Mouse (Mus musculus) ES-E14 (cell line): ENCODE measurements at regions not wholly inside any gene's neighbourhood (a gene's known extent, or its start where the extent isn't known, plus 50 kb on each side); places are given as distances from the start of the nearest gene placed in this dataset.

Source experiments
- DNase-seq: peaks from one replicate; pipeline ENCODE4 v3.0.0-alpha.2; 2013; ENCODE audit warnings: low read depth, low spot score
- H3K27ac ChIP-seq: 2 replicates; pipeline ENCODE4 v1.5.1; 2012; ENCODE audit warnings: low read depth, mild to moderate bottlenecking, low read length, moderate library complexity, mixed read lengths; ENCODE audit not compliant: poor library complexity, insufficient read depth, severe bottlenecking
- H3K36me3 ChIP-seq: 2 replicates; pipeline ENCODE4 v1.6.1; 2012; ENCODE audit warnings: mild to moderate bottlenecking, low read length, moderate library complexity, mixed read lengths; ENCODE audit not compliant: control insufficient read depth, poor library complexity, insufficient read depth, severe bottlenecking
- H3K4me1 ChIP-seq, 2 experiments: fragments of 150-350 bp in 1 of 2; sonication (generic) in 1 of 2; 2 replicates each; pipeline ENCODE4 v1.6.1; 2012; ENCODE audit warnings: low read length in 2 of 2, mild to moderate bottlenecking in 1 of 2, mixed read lengths in 1 of 2; ENCODE audit not compliant: control insufficient read depth in 2 of 2, insufficient read depth in 2 of 2, poor library complexity in 1 of 2
- H3K4me3 ChIP-seq, 2 experiments: fragments of 150-350 bp in 1 of 2; sonication (generic) in 1 of 2; 2 replicates each; pipeline ENCODE4 v1.5.1; 2012; ENCODE audit warnings: low read length in 2 of 2, low read depth in 1 of 2, mild to moderate bottlenecking in 1 of 2, mixed read lengths in 1 of 2; ENCODE audit not compliant: insufficient read depth in 1 of 2, poor library complexity in 1 of 2, severe bottlenecking in 1 of 2
- H3K9ac ChIP-seq: 2 replicates; pipeline ENCODE4 v1.6.1; 2012; ENCODE audit warnings: low read depth, mild to moderate bottlenecking, low read length, mixed read lengths; ENCODE audit not compliant: poor library complexity, insufficient read depth, severe bottlenecking
- H3K9me3 ChIP-seq: fragments of 150-350 bp; sonication (generic); 2 replicates; pipeline ENCODE4 v1.6.1; 2012; ENCODE audit warnings: low read depth, mild to moderate bottlenecking, low read length; ENCODE audit not compliant: control insufficient read depth, insufficient read depth
- CHD2 ChIP-seq: IDR thresholded peaks from 2 replicates; pipeline ENCODE4 v1.6.1; 2014; ENCODE audit warnings: mild to moderate bottlenecking, low read depth, low read length, inconsistent platforms
- HCFC1 ChIP-seq: IDR thresholded peaks from 2 replicates; pipeline ENCODE4 v1.6.1; 2012; ENCODE audit warnings: low read length, inconsistent platforms, borderline replicate concordance; ENCODE audit not compliant: insufficient read depth
- MAFK ChIP-seq: IDR thresholded peaks from 2 replicates; pipeline ENCODE4 v1.6.1; 2014; ENCODE audit warnings: mild to moderate bottlenecking, low read depth, low read length, inconsistent platforms; ENCODE audit not compliant: insufficient read depth
- ZC3H11A ChIP-seq: IDR thresholded peaks from 2 replicates; pipeline ENCODE4 v1.6.1; 2012; ENCODE audit warnings: low read depth, mild to moderate bottlenecking, inconsistent platforms, low read length, borderline replicate concordance
- ZNF384 ChIP-seq: IDR thresholded peaks from 2 replicates; pipeline ENCODE4 v1.6.1; 2012; ENCODE audit warnings: low read depth, low read length, inconsistent platforms
- in situ Hi-C, 2 experiments: fragments of 600-800 bp; cut with MboI; formaldehyde crosslinking; loops; one replicate each; pipeline ENCODE4 v1.15.1; 2025; ENCODE audit warnings: low sequenced_read_pairs in 2 of 2, inconsistent platforms in 1 of 2; ENCODE audit not compliant: unreplicated experiment in 2 of 2

- Histone ChIP-seq H3K27ac (no peak overlapping the region), H3K36me3 (no peaks in the 10 kb centered on the region), H3K9me3 (no peaks in the 10 kb centered on the region), H3K9ac (no peak overlapping the region), H3K4me3 (no peak overlapping the region), H3K4me1 (no peaks in the 10 kb centered on the region; a peak in 1 of 4 replicates)
- TF ChIP-seq ZNF384 = no peak
- no peak for TF ChIP-seq CHD2
- no peak for TF ChIP-seq MAFK
- in situ Hi-C loops = no loop called here
- no peak for DNase-seq
These were observed 179.9 kb downstream of the Mreg start for GRCm38 (mm10) chr1:72032214-72032613.

GRCm38 (mm10) chr1:72030763-72031405, 181.2 kb downstream of the Mreg start:
- no peak overlapping the region for H3K27ac ChIP-seq
- no peaks in the 10 kb centered on the region; a peak in 1 of 4 replicates for H3K4me1 ChIP-seq
- H3K4me3 ChIP-seq = no peak overlapping the region
- H3K9ac ChIP-seq = no peak overlapping the region
- TF ChIP-seq ZNF384 (no peak), MAFK (no peak), CHD2 (no peak), HCFC1 (no peak), ZC3H11A (no peak)
- in situ Hi-C loops = no loop called here
- no peaks in the 10 kb centered on the region for H3K9me3 ChIP-seq
- DNase-seq = no peak
- H3K36me3 ChIP-seq = no peaks in the 10 kb centered on the region

GRCm38 (mm10) chr1:72029625-72030024, 182.5 kb downstream of the Mreg start:
- Histone ChIP-seq H3K27ac (no peak overlapping the region), H3K4me1 (no peaks in the 10 kb centered on the region; a peak in 1 of 4 replicates), H3K9me3 (no peaks in the 10 kb centered on the region), H3K36me3 (no peaks in the 10 kb centered on the region), H3K4me3 (no peak overlapping the region), H3K9ac (no peak overlapping the region)
- no peak for DNase-seq
- in situ Hi-C loops = no loop called here
- TF ChIP-seq ZC3H11A (no peak), CHD2 (no peak), HCFC1 (no peak), MAFK (no peak), ZNF384 (no peak)

GRCm38 (mm10) chr1:72026861-72027260, 185.2 kb downstream of the Mreg start:
- Histone ChIP-seq H3K4me3 (no peak overlapping the region), H3K9ac (no peak overlapping the region), H3K4me1 (no peaks in the 10 kb centered on the region; a peak in 1 of 4 replicates), H3K27ac (no peak overlapping the region), H3K36me3 (no peaks in the 10 kb centered on the region), H3K9me3 (no peaks in the 10 kb centered on the region)
- in situ Hi-C loops = no loop called here
- TF ChIP-seq HCFC1 (no peak), ZC3H11A (no peak), MAFK (no peak), CHD2 (no peak), ZNF384 (no peak)
- no peak for DNase-seq

- no peaks in the 10 kb centered on the region for H3K36me3 ChIP-seq
- H3K4me1 ChIP-seq = no peaks in the 10 kb centered on the region
- no peak overlapping the region for H3K9ac ChIP-seq
- TF ChIP-seq ZC3H11A (no peak), ZNF384 (no peak), HCFC1 (no peak), CHD2 (no peak), MAFK (no peak)
- no peaks in the 10 kb centered on the region for H3K9me3 ChIP-seq
- DNase-seq = no peak
- no peak overlapping the region for H3K4me3 ChIP-seq
- no peak overlapping the region for H3K27ac ChIP-seq
- in situ Hi-C loops = no loop called here
These were observed 189.5 kb downstream of the Mreg start for GRCm38 (mm10) chr1:72022631-72023030.
